8 mouse cellular contexts compared by ENCODE assay signal in genomic region chr8:70630532-70631381, GRCm38 (mm10). TPM values are rescaled to one million over a fixed set of nuclear protein-coding genes. Genes with fewer than 3 reads are reported as not detected.
DNase-seq lines count a peak whose midpoint lies in the region; ATAC-seq and TF ChIP-seq lines count a peak whose summit lies in the region.

No protein-coding gene starts in this region.

- no peak overlapping the region for H3K4me2 ChIP-seq in forebrain, embryonic 14.5 days (ENCODE audit: low read length)
- peak overlapping the region; percentile 22 for H3K4me2 ChIP-seq in hindbrain, embryonic 16.5 days (ENCODE audit: low read length)
- H3K4me2 ChIP-seq in liver, embryonic 12.5 days = peak overlapping the region; percentile 78
- peak overlapping the region; percentile 60; the same call in 1 of the 2 replicates for H3K4me2 ChIP-seq in midbrain, postnatal 0 days (ENCODE audit: low read depth, low read length, poor library complexity, severe bottlenecking)

- no peaks in the 10 kb centered on the region for H3K9me3 ChIP-seq in forebrain, embryonic 14.5 days (replicated peaks; ENCODE audit: control insufficient read depth, low read length)
- no peaks in the 10 kb centered on the region for H3K9me3 ChIP-seq in hindbrain, embryonic 16.5 days (ENCODE audit: control insufficient read depth, low read length)
- H3K9me3 ChIP-seq in liver, embryonic 12.5 days (replicated peaks) = no peaks in the 10 kb centered on the region
- no peaks in the 10 kb centered on the region for H3K9me3 ChIP-seq in midbrain, postnatal 0 days (ENCODE audit: low read length)

- no peak overlapping the region for H3K27ac ChIP-seq in forebrain, embryonic 14.5 days (ENCODE audit: low read depth, low read length)
- H3K27ac ChIP-seq in hindbrain, embryonic 16.5 days (ENCODE audit: low read depth, low read length) = peak overlapping the region; percentile 23; the same call in 1 of the 2 replicates
- peak overlapping the region; percentile 79 for H3K27ac ChIP-seq in liver, embryonic 12.5 days
- no peak overlapping the region for H3K27ac ChIP-seq in midbrain, postnatal 0 days (ENCODE audit: low read depth, low read length)

- H3K9ac ChIP-seq in forebrain, embryonic 14.5 days (ENCODE audit: low read length) = no peak overlapping the region
- H3K9ac ChIP-seq in hindbrain, embryonic 16.5 days (ENCODE audit: low read depth, low read length) = peak overlapping the region; percentile 50
- H3K9ac ChIP-seq in liver, embryonic 12.5 days = peak overlapping the region; percentile 75
- H3K9ac ChIP-seq in midbrain, postnatal 0 days (replicated peaks; ENCODE audit: low read length, poor library complexity, severe bottlenecking) = 0 out of 2 replicates have a peak overlapping the region, but pooled peaks have one; percentile 4

- peak; percentile 58 for DNase-seq in adipocyte (ENCODE audit: low spot score)
- DNase-seq in forebrain, embryonic 14.5 days (ENCODE audit: low spot score) = no peak
- DNase-seq in midbrain, postnatal 0 days (ENCODE audit: low spot score) = peak; percentile 45
- no peak for DNase-seq in layer of hippocampus, adult 8-10 months (ENCODE audit: low spot score in 2 of 2)

- TF ChIP-seq CTCF in C2C12 (IDR thresholded peaks at IDR 0.05; ENCODE audit: control insufficient read depth, insufficient read depth, insufficient read length) = no peak
- TF ChIP-seq CTCF in midbrain, postnatal 0 days (IDR thresholded peaks at IDR 0.05) = no peak

- peak overlapping the region; percentile 67 for H3ac ChIP-seq in C2C12 (ENCODE audit: control insufficient read depth, insufficient read length, low read depth)

- no peaks in the 10 kb centered on the region for H3K27me3 ChIP-seq in C2C12 (ENCODE audit: control insufficient read depth, insufficient read depth, insufficient read length)
- H3K27me3 ChIP-seq in forebrain, embryonic 14.5 days (replicated peaks; ENCODE audit: control insufficient read depth, insufficient read depth, low read length) = peaks cover 8% of the 10 kb centered on the region; the same call in 1 of the 2 replicates
- H3K27me3 ChIP-seq in hindbrain, embryonic 16.5 days (replicated peaks; ENCODE audit: control insufficient read depth, insufficient read depth, low read length) = peaks cover 2% of the 10 kb centered on the region
- peaks cover 21% of the 10 kb centered on the region for H3K27me3 ChIP-seq in liver, embryonic 12.5 days (replicated peaks)
- peaks cover 7% of the 10 kb centered on the region; the same call in 1 of the 2 replicates for H3K27me3 ChIP-seq in midbrain, postnatal 0 days (ENCODE audit: insufficient read depth, low read length)

- peaks cover 2% of the 10 kb centered on the region for H3K79me3 ChIP-seq in C2C12 (ENCODE audit: low read depth)

- H3K4me3 ChIP-seq in C2C12 (ENCODE audit: insufficient read depth, poor library complexity, severe bottlenecking) = peak overlapping the region; percentile 25
- H3K4me3 ChIP-seq in forebrain, embryonic 14.5 days (ENCODE audit: low read depth, low read length) = no peak overlapping the region
- H3K4me3 ChIP-seq in hindbrain, embryonic 16.5 days (ENCODE audit: low read length) = peak overlapping the region; percentile 50; the same call in 1 of the 2 replicates
- H3K4me3 ChIP-seq in liver, embryonic 12.5 days = peak overlapping the region; percentile 67
- no peak overlapping the region for H3K4me3 ChIP-seq in midbrain, postnatal 0 days (ENCODE audit: low read depth, low read length)

- H3K36me3 ChIP-seq in C2C12 (ENCODE audit: control insufficient read depth, insufficient read depth) = no peaks in the 10 kb centered on the region
- no peaks in the 10 kb centered on the region for H3K36me3 ChIP-seq in forebrain, embryonic 14.5 days (ENCODE audit: control insufficient read depth, insufficient read depth, low read length)
- H3K36me3 ChIP-seq in hindbrain, embryonic 16.5 days (ENCODE audit: control insufficient read depth, insufficient read depth, low read length) = no peaks in the 10 kb centered on the region
- H3K36me3 ChIP-seq in liver, embryonic 12.5 days = 0 out of 2 replicates have a peak, but pooled peaks cover 3% of the 10 kb centered on the region
- no peaks in the 10 kb centered on the region for H3K36me3 ChIP-seq in midbrain, postnatal 0 days (ENCODE audit: insufficient read depth, low read length)

- 19% methylated on average over 22 of the region's 22 CpGs for WGBS in forebrain, embryonic 14.5 days
- 14% methylated on average over 22 of the region's 22 CpGs for WGBS in hindbrain, embryonic 16.5 days
- WGBS in liver, embryonic 12.5 days (ENCODE audit: insufficient replicate concordance) = 12% methylated on average over 22 of the region's 22 CpGs
- WGBS in midbrain, postnatal 0 days = 15% methylated on average over 22 of the region's 22 CpGs

- no peaks in the 10 kb centered on the region for H3K79me2 ChIP-seq in C2C12 (ENCODE audit: control insufficient read depth, insufficient read depth)

- H3K4me1 ChIP-seq in forebrain, embryonic 14.5 days (ENCODE audit: control insufficient read depth, insufficient read depth, low read length) = peaks cover 3% of the 10 kb centered on the region; the same call in 1 of the 2 replicates
- peaks cover 18% of the 10 kb centered on the region for H3K4me1 ChIP-seq in hindbrain, embryonic 16.5 days (ENCODE audit: control insufficient read depth, insufficient read depth, low read depth, low read length)
- H3K4me1 ChIP-seq in liver, embryonic 12.5 days = peaks cover 56% of the 10 kb centered on the region
- H3K4me1 ChIP-seq in midbrain, postnatal 0 days (ENCODE audit: insufficient read depth, low read length) = no peaks in the 10 kb centered on the region

- ATAC-seq in forebrain, embryonic 14.5 days = peak; percentile 9; the same call in 1 of the 2 replicates
- 0 out of 2 replicates have a peak, but pooled peaks have one; percentile 7 for ATAC-seq in hindbrain, embryonic 16.5 days
- peak; percentile 48 for ATAC-seq in liver, embryonic 12.5 days
- ATAC-seq in midbrain, postnatal 0 days (ENCODE audit: low FRiP score) = no peak
- no peak for ATAC-seq in activated CD4-positive, CD25-positive, alpha-beta regulatory T cell, adult 4 months

RNA-seq across cellular contexts. Expression of gene Gdf15, which starts 1.5 kb away (rescaled TPM):
- polyA plus RNA-seq in C2C12 (2012; fragmentation: generic; extraction: Trizol) = 20.9 TPM
- 0.16 and 0.20 TPM in 2 replicates for polyA plus RNA-seq in forebrain, embryonic 14.5 days (2014; fragmentation: Nextera tagmentation; extraction: Ambion mirVana)
- polyA plus RNA-seq in hindbrain, embryonic 16.5 days (2015; fragmentation: Nextera tagmentation; extraction: Ambion mirVana) = 0.11 and 0.48 TPM in 2 replicates
- polyA plus RNA-seq in liver, embryonic 12.5 days (2016; fragmentation: Nextera tagmentation; extraction: Ambion mirVana) = 4.4 and 4.9 TPM in 2 replicates
- 0.22 and 1.8 TPM in 2 replicates for total RNA-seq in midbrain, postnatal 0 days (2014; rRNA removed)
- polyA plus RNA-seq in midbrain, postnatal 0 days (2015; fragmentation: Nextera tagmentation; extraction: Ambion mirVana) = 0.26 and 0.32 TPM in 2 replicates
- not detected for polyA plus RNA-seq in activated CD4-positive, CD25-positive, alpha-beta regulatory T cell, adult 4 months (2017; shearing (Covaris generic))
- not detected for total RNA-seq in layer of hippocampus, adult 8-10 months (2022)

RNA-seq across cellular contexts. Expression of gene Lrrc25, which starts 14.8 kb away (rescaled TPM):
- not detected for polyA plus RNA-seq in C2C12 (2012; fragmentation: generic; extraction: Trizol)
- 0.89 and 1.9 TPM in 2 replicates for polyA plus RNA-seq in forebrain, embryonic 14.5 days (2014; fragmentation: Nextera tagmentation; extraction: Ambion mirVana)
- 1.1 and 1.6 TPM in 2 replicates for polyA plus RNA-seq in hindbrain, embryonic 16.5 days (2015; fragmentation: Nextera tagmentation; extraction: Ambion mirVana)
- polyA plus RNA-seq in liver, embryonic 12.5 days (2016; fragmentation: Nextera tagmentation; extraction: Ambion mirVana) = 4.1 and 4.6 TPM in 2 replicates
- 1.8 and 2.2 TPM in 2 replicates for total RNA-seq in midbrain, postnatal 0 days (2014; rRNA removed)
- 0.74 and 1.4 TPM in 2 replicates for polyA plus RNA-seq in midbrain, postnatal 0 days (2015; fragmentation: Nextera tagmentation; extraction: Ambion mirVana)
- polyA plus RNA-seq in activated CD4-positive, CD25-positive, alpha-beta regulatory T cell, adult 4 months (2017; shearing (Covaris generic)) = 1 to 10 TPM in 1 of 2 experiments, under 1 TPM in 1; 0.54 to 1.0 TPM
- 1 to 10 TPM in 2 of 4 experiments, under 1 TPM in 2; 0.24 to 1.6 (median 1.1) TPM for total RNA-seq in layer of hippocampus, adult 8-10 months (2022)

RNA-seq across cellular contexts. Expression of gene Ssbp4, which starts 22.1 kb away (rescaled TPM):
- polyA plus RNA-seq in C2C12 (2012; fragmentation: generic; extraction: Trizol) = 193 TPM
- 135 and 147 TPM in 2 replicates for polyA plus RNA-seq in forebrain, embryonic 14.5 days (2014; fragmentation: Nextera tagmentation; extraction: Ambion mirVana)
- polyA plus RNA-seq in hindbrain, embryonic 16.5 days (2015; fragmentation: Nextera tagmentation; extraction: Ambion mirVana) = 148 and 157 TPM in 2 replicates
- 96.4 and 98.0 TPM in 2 replicates for polyA plus RNA-seq in liver, embryonic 12.5 days (2016; fragmentation: Nextera tagmentation; extraction: Ambion mirVana)
- total RNA-seq in midbrain, postnatal 0 days (2014; rRNA removed) = 279 and 392 TPM in 2 replicates
- polyA plus RNA-seq in midbrain, postnatal 0 days (2015; fragmentation: Nextera tagmentation; extraction: Ambion mirVana) = 230 and 247 TPM in 2 replicates
- polyA plus RNA-seq in activated CD4-positive, CD25-positive, alpha-beta regulatory T cell, adult 4 months (2017; shearing (Covaris generic)) = 10 to 100 TPM; 15.8 to 17.7 TPM
- total RNA-seq in layer of hippocampus, adult 8-10 months (2022) = 100 to 1,000 TPM; 196 to 262 (median 224) TPM

RNA-seq across cellular contexts. Expression of gene Pgpep1, which starts 29.4 kb away (rescaled TPM):
- 34.9 TPM for polyA plus RNA-seq in C2C12 (2012; fragmentation: generic; extraction: Trizol)
- polyA plus RNA-seq in forebrain, embryonic 14.5 days (2014; fragmentation: Nextera tagmentation; extraction: Ambion mirVana) = 85.7 and 101 TPM in 2 replicates
- 78.3 and 87.6 TPM in 2 replicates for polyA plus RNA-seq in hindbrain, embryonic 16.5 days (2015; fragmentation: Nextera tagmentation; extraction: Ambion mirVana)
- polyA plus RNA-seq in liver, embryonic 12.5 days (2016; fragmentation: Nextera tagmentation; extraction: Ambion mirVana) = 19.6 and 24.2 TPM in 2 replicates
- 40.2 and 60.6 TPM in 2 replicates for total RNA-seq in midbrain, postnatal 0 days (2014; rRNA removed)
- polyA plus RNA-seq in midbrain, postnatal 0 days (2015; fragmentation: Nextera tagmentation; extraction: Ambion mirVana) = 37.6 and 50.6 TPM in 2 replicates
- polyA plus RNA-seq in activated CD4-positive, CD25-positive, alpha-beta regulatory T cell, adult 4 months (2017; shearing (Covaris generic)) = 1 to 10 TPM; 7.1 to 7.4 TPM
- total RNA-seq in layer of hippocampus, adult 8-10 months (2022) = 10 to 100 TPM; 19.8 to 34.7 (median 23.3) TPM

RNA-seq across cellular contexts. Expression of gene Isyna1, which starts 36.6 kb away (rescaled TPM):
- polyA plus RNA-seq in C2C12 (2012; fragmentation: generic; extraction: Trizol) = 78.6 TPM
- 59.0 and 75.1 TPM in 2 replicates for polyA plus RNA-seq in forebrain, embryonic 14.5 days (2014; fragmentation: Nextera tagmentation; extraction: Ambion mirVana)
- polyA plus RNA-seq in hindbrain, embryonic 16.5 days (2015; fragmentation: Nextera tagmentation; extraction: Ambion mirVana) = 150 and 164 TPM in 2 replicates
- 114 and 115 TPM in 2 replicates for polyA plus RNA-seq in liver, embryonic 12.5 days (2016; fragmentation: Nextera tagmentation; extraction: Ambion mirVana)
- total RNA-seq in midbrain, postnatal 0 days (2014; rRNA removed) = 176 and 180 TPM in 2 replicates
- polyA plus RNA-seq in midbrain, postnatal 0 days (2015; fragmentation: Nextera tagmentation; extraction: Ambion mirVana) = 140 and 146 TPM in 2 replicates
- 10 to 100 TPM; 19.3 to 44.6 TPM for polyA plus RNA-seq in activated CD4-positive, CD25-positive, alpha-beta regulatory T cell, adult 4 months (2017; shearing (Covaris generic))
- 10 to 100 TPM; 42.8 to 55.9 (median 51.8) TPM for total RNA-seq in layer of hippocampus, adult 8-10 months (2022)

Comparison
In these comparisons a context has a peak if more than half of its experiments do, and no peak if none do; other contexts are left out.
1. H3K4me3 ChIP-seq: peak in C2C12 (single experiment), hindbrain, embryonic 16.5 days (single experiment) and liver, embryonic 12.5 days (single experiment); none in forebrain, embryonic 14.5 days (single experiment) and midbrain, postnatal 0 days (single experiment).
2. DNase-seq: peak in adipocyte (single experiment) and midbrain, postnatal 0 days (single experiment); none in forebrain, embryonic 14.5 days (single experiment) and layer of hippocampus, adult 8-10 months (0 of 2).
3. ATAC-seq: peak in forebrain, embryonic 14.5 days (single experiment), hindbrain, embryonic 16.5 days (single experiment) and liver, embryonic 12.5 days (single experiment); none in midbrain, postnatal 0 days (single experiment) and activated CD4-positive, CD25-positive, alpha-beta regulatory T cell, adult 4 months (single experiment).
4. H3K27ac ChIP-seq: peak in hindbrain, embryonic 16.5 days (single experiment) and liver, embryonic 12.5 days (single experiment); none in forebrain, embryonic 14.5 days (single experiment) and midbrain, postnatal 0 days (single experiment).